Mouse (Mus musculus) neural tube, embryonic 12.5 days (tissue): Measurements from ENCODE around the gene H2-Ob. TPM values are rescaled to one million over a fixed set of nuclear protein-coding genes. Genes with fewer than 3 reads are reported as not detected.

Experiments used
- ATAC-seq: fragments of 200-750 bp; cut with Nextera tagmentation; 2 replicates; pipeline ENCODE4 v1.8.0; 2017; ENCODE audit warnings: low read depth, mild to moderate bottlenecking, moderate TSS enrichment, moderate library complexity; ENCODE audit not compliant: low FRiP score
- H3K27ac ChIP-seq: fragments of 300-500 bp; sonication (generic); 2 replicates; pipeline ENCODE4 v1.5.1; 2016
- H3K27me3 ChIP-seq: fragments of 300-500 bp; sonication (generic); replicated peaks from 2 replicates; pipeline ENCODE4 v1.6.1; 2016; ENCODE audit warnings: mild to moderate bottlenecking
- H3K36me3 ChIP-seq: fragments of 300-500 bp; sonication (generic); 2 replicates; pipeline ENCODE4 v1.6.1; 2016; ENCODE audit warnings: mild to moderate bottlenecking
- H3K4me1 ChIP-seq: fragments of 300-500 bp; sonication (generic); 2 replicates; pipeline ENCODE4 v1.6.1; 2016
- H3K4me2 ChIP-seq: fragments of 300-500 bp; sonication (generic); replicated peaks from 2 replicates; pipeline ENCODE4 v1.6.1; 2016; ENCODE audit warnings: mild to moderate bottlenecking
- H3K4me3 ChIP-seq: fragments of 300-500 bp; sonication (generic); 2 replicates; pipeline ENCODE4 v1.5.1; 2016
- H3K9ac ChIP-seq: fragments of 300-500 bp; sonication (generic); 2 replicates; pipeline ENCODE4 v1.6.1; 2016; ENCODE audit warnings: mild to moderate bottlenecking
- H3K9me3 ChIP-seq: fragments of 300-500 bp; sonication (generic); 2 replicates; pipeline ENCODE4 v1.6.1; 2016; ENCODE audit warnings: mild to moderate bottlenecking
- WGBS: fragments of 180-500 bp; shearing (Covaris S2); methylation state at CpG from one replicate; pipeline ENCODE4 v1.1.7; 2016; 5-methylcytosine and 5-hydroxymethylcytosine counted together
- polyA plus RNA-seq: library from polyadenylated mRNA; unstranded; fragments of >200 nt; fragmentation: Nextera tagmentation; extraction: Ambion mirVana; gene quantifications from 2 replicates; pipeline ENCODE4 v1.2.1, GENCODE M21; 2016

The H2-Ob gene
- polyA plus RNA-seq = not detected in 2 replicates

DNA sequence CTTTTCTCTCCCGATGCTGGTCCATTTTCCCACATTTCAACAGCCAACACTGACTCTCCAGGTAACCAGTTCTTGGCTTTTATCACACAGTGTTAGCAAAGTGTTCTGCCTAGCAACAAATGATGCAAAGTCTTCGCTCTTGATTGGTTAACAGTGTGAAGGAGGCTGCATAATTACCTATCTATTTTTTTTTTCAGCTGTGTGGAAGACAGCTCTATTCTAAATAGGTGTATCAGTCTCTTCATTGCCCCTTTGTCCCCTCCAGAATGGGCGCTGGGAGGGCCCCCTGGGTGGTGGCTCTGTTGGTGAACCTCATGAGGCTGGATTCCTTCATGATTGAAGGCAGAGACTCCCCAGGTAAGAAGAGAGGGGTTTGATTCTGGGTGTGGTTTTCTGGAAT lies at the start of gene H2-Ob:
TSS of gene H2-Ob (plus strand) at position 198 of the 400 bp plus-strand sequence.
- no peak for ATAC-seq
- Histone ChIP-seq H3K4me2 (no peak within 1 kb of the TSS), H3K4me3 (no peak within 1 kb of the TSS), H3K27me3 (no peaks in the 10 kb centered on the region), H3K36me3 (no peaks in the 10 kb centered on the region), H3K9ac (no peak within 1 kb of the TSS), H3K27ac (no peak within 1 kb of the TSS), H3K4me1 (no peaks in the 10 kb centered on the region), H3K9me3 (no peaks in the 10 kb centered on the region)
- 57% methylated on average over 3 of the region's 3 CpGs for WGBS

DNA sequence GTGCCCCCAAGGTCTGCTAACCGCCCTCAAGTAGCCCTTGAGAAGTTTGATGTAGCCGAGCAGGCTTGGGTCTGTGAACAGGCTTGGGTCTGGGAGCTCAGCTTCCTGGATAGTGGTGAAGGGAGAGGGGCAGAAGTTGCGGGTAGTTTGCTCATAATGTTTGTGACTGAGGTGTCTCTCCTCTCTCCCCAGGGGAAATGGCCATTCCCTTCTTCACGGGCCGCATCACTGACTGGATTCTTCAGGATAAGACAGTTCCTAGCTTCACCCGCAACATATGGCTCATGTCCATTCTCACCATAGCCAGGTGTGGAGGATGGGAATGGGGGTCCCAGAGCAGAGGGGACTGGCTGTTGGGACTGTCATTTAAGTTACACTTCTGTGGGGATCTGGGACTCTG lies 49.7 kb upstream of the H2-Ob start:
- H3K36me3 ChIP-seq = no peaks in the 10 kb centered on the region
- ATAC-seq = no peak
- no peak overlapping the region for H3K9ac ChIP-seq
- H3K4me2 ChIP-seq = no peak overlapping the region
- no peak overlapping the region for H3K4me3 ChIP-seq
- peaks cover 80% of the 10 kb centered on the region for H3K27me3 ChIP-seq
- H3K9me3 ChIP-seq = no peaks in the 10 kb centered on the region
- H3K4me1 ChIP-seq = peaks cover 15% of the 10 kb centered on the region
- WGBS = 71% methylated on average over 6 of the region's 6 CpGs
- H3K27ac ChIP-seq = no peak overlapping the region

DNA sequence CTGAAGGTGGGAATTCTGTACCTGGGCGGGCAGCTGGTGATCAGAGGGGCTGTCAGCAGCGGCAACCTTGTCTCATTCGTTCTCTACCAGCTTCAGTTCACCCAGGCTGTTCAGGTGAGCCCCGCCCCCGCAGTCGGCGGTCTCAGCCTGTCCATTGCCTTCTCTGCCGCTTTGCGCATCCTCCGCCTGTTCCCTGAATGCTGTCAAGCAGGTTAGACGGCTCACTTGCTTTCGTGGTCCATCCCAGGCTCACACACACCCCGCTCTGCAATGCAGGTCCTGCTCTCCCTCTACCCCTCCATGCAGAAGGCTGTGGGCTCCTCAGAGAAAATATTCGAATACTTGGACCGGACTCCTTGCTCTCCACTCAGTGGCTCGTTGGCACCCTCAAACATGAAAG lies 45.9 kb upstream of the H2-Ob start:
- H3K36me3 ChIP-seq = no peaks in the 10 kb centered on the region
- no peak overlapping the region for H3K4me3 ChIP-seq
- peaks cover 9% of the 10 kb centered on the region for H3K4me1 ChIP-seq
- no peak overlapping the region for H3K27ac ChIP-seq
- ATAC-seq = no peak
- H3K9ac ChIP-seq = no peak overlapping the region
- H3K9me3 ChIP-seq = no peaks in the 10 kb centered on the region
- H3K27me3 ChIP-seq = peaks cover 88% of the 10 kb centered on the region
- no peak overlapping the region for H3K4me2 ChIP-seq
- WGBS = 22% methylated on average over 16 of the region's 16 CpGs

DNA sequence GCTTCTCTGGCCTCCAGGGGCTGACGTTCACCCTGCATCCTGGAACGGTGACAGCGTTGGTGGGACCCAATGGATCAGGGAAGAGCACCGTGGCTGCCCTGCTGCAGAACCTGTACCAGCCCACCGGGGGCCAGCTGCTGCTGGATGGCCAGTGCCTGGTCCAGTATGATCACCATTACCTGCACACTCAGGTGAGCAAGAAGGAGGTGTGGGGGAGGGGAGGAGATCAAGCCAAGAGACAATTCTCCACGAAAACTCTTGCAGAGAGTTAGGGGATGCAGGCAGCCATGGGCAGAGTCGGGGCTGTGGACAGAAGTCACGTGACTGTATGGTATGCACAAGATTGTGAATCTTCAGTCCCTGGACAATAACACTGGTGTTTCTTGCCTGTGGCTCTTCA lies 45.2 kb upstream of the H2-Ob start:
- peaks cover 10% of the 10 kb centered on the region for H3K4me1 ChIP-seq
- H3K9me3 ChIP-seq = no peaks in the 10 kb centered on the region
- H3K4me3 ChIP-seq = no peak overlapping the region
- no peak overlapping the region for H3K4me2 ChIP-seq
- H3K27me3 ChIP-seq = peaks cover 88% of the 10 kb centered on the region
- no peak overlapping the region for H3K9ac ChIP-seq
- ATAC-seq = no peak
- no peaks in the 10 kb centered on the region for H3K36me3 ChIP-seq
- 49% methylated on average over 8 of the region's 8 CpGs for WGBS
- no peak overlapping the region for H3K27ac ChIP-seq

DNA sequence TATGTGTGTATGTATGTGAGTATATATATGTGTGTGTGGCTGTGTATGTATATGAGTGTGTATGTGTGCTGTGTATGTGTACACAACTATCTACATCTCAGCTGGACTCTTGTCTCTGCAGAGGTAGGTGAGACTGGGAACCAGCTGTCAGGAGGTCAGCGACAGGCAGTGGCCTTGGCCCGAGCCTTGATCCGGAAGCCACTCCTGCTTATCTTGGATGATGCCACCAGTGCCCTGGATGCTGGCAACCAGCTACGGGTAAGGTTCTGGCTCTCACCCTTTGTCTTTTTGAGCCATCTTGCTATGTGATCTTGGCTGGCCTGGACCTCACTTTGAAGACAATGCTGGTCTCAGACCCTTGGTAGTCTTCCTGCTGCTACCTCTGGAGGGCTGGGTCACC lies 44.0 kb upstream of the H2-Ob start:
- no peak overlapping the region for H3K27ac ChIP-seq
- no peak overlapping the region for H3K4me3 ChIP-seq
- peaks cover 90% of the 10 kb centered on the region for H3K27me3 ChIP-seq
- H3K36me3 ChIP-seq = no peaks in the 10 kb centered on the region
- H3K9ac ChIP-seq = no peak overlapping the region
- no peaks in the 10 kb centered on the region for H3K9me3 ChIP-seq
- no peak overlapping the region for H3K4me2 ChIP-seq
- peaks cover 10% of the 10 kb centered on the region for H3K4me1 ChIP-seq
- ATAC-seq = no peak
- 89% methylated on average over 4 of the region's 4 CpGs for WGBS

DNA sequence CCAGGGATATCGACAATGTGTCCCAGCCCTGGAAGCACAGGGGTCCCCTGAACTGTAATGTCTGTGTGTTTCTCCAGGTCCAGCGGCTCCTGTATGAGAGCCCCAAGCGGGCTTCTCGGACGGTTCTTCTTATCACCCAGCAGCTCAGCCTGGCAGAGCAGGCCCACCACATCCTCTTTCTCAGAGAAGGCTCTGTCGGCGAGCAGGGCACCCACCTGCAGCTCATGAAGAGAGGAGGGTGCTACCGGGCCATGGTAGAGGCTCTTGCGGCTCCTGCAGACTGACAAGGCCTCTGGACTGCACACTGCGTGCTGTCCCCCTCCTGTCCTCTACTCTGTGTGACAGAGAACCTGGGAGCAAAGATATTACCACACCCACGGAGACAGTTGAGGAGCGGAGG lies 42.2 kb upstream of the H2-Ob start:
- H3K9ac ChIP-seq = no peak overlapping the region
- no peak for ATAC-seq
- H3K27ac ChIP-seq = no peak overlapping the region
- H3K27me3 ChIP-seq = peaks cover 84% of the 10 kb centered on the region
- H3K36me3 ChIP-seq = no peaks in the 10 kb centered on the region
- H3K4me1 ChIP-seq = peaks cover 10% of the 10 kb centered on the region
- H3K4me3 ChIP-seq = no peak overlapping the region
- WGBS = 26% methylated on average over 12 of the region's 12 CpGs
- no peak overlapping the region for H3K4me2 ChIP-seq
- H3K9me3 ChIP-seq = no peaks in the 10 kb centered on the region

DNA sequence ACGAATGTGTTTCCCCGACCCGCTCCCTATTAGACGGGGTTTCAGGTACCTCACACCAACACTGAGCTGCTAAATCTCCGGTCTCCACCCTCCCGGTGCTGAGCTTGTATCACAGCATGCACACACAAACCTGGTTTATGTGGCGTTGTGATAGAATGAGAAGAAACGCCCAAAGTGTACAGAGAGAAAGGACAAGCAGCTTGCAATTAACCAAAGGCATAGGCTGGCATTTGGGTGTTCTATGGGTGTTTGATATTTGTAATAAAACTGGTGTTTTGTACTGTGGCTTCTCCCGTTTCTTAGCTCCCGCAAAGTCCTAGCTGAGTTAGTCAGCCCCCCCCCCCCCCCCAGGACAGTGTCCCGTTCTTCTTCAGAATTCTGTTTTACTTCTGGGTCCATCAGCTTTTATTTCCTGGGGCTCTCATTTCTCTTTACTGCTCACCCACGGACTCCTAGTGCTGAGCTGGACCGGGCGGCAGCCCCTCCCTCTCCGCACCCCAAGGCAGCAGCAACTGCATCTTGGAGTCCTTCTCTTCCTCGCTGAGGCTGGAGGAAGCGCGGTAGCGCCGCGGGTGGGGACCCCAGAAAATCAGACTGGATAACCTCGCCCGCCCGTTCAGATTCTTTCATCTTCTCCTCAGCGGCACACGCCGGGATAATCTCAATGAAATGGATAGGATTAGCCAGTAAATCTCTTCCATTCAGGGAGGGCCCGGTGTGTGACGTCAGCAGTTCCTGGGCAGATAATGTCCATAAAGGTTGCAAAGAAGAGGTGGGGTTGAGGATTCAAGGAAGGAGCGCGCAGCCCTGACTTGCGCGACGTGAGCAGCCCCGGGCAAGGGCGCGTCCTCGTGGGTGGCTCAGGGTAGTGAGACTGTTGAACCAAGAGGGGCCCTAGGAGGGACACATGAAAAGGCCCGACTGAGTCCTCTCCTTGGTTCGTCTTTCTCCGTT lies 41.5 kb upstream of the H2-Ob start, which contains the start of gene Psmb8:
TSS of gene Psmb8 (plus strand) at position 781 of the 954 bp plus-strand sequence.
- Histone ChIP-seq H3K9ac (no peak within 1 kb of the TSS; the same call in 1 of the 2 replicates), H3K4me3 (peak within 1 kb of the TSS; percentile 27), H3K27ac (no peak within 1 kb of the TSS), H3K9me3 (no peaks in the 10 kb centered on the region), H3K27me3 (peaks cover 80% of the 10 kb centered on the region), H3K36me3 (no peaks in the 10 kb centered on the region), H3K4me2 (peak within 1 kb of the TSS; percentile 57), H3K4me1 (peaks cover 10% of the 10 kb centered on the region)
- ATAC-seq = peak; percentile 81
- WGBS = 5% methylated on average over 41 of the region's 41 CpGs

DNA sequence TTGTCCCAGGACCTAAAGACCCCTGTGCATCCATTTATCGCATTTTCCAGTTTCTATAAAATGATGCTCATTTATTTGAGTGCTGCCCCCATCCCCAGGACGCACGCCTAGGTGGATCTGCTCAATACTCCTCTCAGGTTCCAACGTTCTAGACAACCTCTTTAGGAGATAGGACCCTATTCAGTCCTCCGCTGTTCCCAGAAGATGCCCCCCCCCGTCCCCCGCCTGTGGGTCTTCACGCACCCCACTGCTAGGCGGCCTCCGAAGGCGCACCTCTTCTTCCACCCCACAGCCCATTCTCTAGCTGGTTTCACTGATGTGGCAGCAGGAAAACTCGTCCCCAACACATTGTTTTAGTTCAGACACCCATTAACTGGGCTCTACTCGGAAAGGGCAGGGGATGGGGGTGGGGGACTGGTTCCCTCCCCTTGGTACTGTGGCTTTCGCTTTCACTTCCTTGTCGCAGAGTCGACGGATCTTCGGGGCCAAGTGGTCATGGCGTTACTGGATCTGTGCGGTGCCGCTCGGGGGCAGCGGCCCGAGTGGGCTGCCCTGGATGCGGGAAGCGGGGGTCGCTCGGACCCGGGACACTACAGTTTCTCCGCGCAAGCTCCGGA lies 40.7 kb upstream of the H2-Ob start:
- peaks cover 74% of the 10 kb centered on the region for H3K27me3 ChIP-seq
- peak overlapping the region; percentile 57 for H3K4me2 ChIP-seq
- no peak overlapping the region for H3K27ac ChIP-seq
- no peaks in the 10 kb centered on the region for H3K36me3 ChIP-seq
- H3K4me1 ChIP-seq = peaks cover 10% of the 10 kb centered on the region
- H3K9me3 ChIP-seq = no peaks in the 10 kb centered on the region
- no peak for ATAC-seq
- H3K4me3 ChIP-seq = peak overlapping the region; percentile 27
- H3K9ac ChIP-seq = no peak overlapping the region
- 1% methylated on average over 32 of the region's 32 CpGs for WGBS

DNA sequence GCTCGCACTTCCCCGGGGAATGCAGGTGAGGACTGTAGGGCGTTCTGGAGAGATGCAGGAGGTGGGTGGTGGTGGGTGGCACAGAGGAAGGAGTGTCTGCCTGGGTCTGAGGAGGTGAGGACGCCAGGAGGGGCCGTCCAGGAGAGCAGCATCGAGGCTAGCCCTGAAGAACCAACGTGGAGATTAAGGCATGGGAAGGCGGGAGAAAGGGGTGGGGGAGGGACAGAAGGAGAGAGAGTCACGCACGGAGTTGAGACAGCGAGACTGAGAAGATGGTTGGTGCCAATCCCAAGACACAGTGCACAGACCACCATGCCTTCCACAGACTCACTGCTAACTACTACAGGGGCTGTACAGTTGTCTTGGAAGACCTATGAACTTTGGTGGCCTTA lies 40.2 kb upstream of the H2-Ob start:
- Histone ChIP-seq H3K9ac (no peak overlapping the region), H3K27me3 (peaks cover 72% of the 10 kb centered on the region), H3K4me2 (peak overlapping the region; percentile 57), H3K27ac (no peak overlapping the region), H3K36me3 (no peaks in the 10 kb centered on the region), H3K4me3 (peak overlapping the region; percentile 27), H3K9me3 (no peaks in the 10 kb centered on the region), H3K4me1 (peaks cover 10% of the 10 kb centered on the region)
- no peak for ATAC-seq
- 10% methylated on average over 11 of the region's 11 CpGs for WGBS

DNA sequence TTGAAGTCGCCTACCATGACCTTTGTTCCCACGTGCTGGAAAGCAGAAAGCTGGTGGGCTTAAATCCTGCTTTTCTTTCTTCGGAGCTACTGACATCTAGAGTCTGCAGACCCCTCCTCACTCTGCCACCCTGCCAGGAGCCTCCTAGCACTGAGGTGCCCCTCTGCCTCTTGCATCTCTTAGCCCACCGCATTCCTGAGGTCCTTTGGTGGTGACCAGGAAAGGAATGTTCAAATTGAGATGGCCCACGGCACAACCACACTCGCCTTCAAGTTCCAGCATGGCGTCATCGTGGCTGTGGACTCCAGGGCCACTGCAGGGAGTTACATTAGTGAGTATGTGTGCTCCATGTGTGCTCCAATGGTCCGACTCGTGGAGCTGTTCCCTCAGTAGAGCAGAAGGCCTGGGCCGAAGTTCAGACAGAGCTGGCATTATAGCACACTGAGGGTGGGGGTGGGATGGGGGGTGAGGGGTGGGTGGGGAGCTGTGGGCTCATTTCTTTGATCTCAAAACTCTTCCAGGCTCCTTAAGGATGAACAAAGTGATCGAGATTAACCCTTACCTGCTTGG lies 39.6 kb upstream of the H2-Ob start:
- WGBS = 68% methylated on average over 12 of the region's 12 CpGs
- no peak overlapping the region for H3K4me2 ChIP-seq
- ATAC-seq = no peak
- peaks cover 10% of the 10 kb centered on the region for H3K4me1 ChIP-seq
- no peak overlapping the region for H3K27ac ChIP-seq
- H3K36me3 ChIP-seq = no peaks in the 10 kb centered on the region
- no peak overlapping the region for H3K9ac ChIP-seq
- H3K9me3 ChIP-seq = no peaks in the 10 kb centered on the region
- H3K4me3 ChIP-seq = no peak overlapping the region
- H3K27me3 ChIP-seq = peaks cover 71% of the 10 kb centered on the region

DNA sequence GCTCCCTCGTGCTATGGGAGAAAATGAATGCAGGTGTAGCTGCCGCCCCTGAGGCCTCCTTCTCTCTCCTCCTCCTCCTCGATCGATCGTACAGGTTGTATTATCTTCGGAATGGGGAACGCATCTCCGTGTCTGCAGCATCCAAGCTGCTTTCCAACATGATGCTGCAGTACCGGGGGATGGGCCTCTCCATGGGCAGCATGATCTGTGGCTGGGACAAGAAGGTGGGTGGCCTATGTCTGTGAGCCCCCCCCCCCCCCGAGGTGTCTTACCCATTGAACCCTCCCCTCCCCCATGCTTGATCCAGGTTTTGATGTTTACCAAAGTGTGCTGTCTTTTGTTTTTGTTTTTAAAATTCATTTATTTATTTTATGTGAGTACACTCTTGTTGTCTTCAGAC lies 38.7 kb upstream of the H2-Ob start:
- H3K4me1 ChIP-seq = peaks cover 16% of the 10 kb centered on the region
- WGBS = 88% methylated on average over 10 of the region's 10 CpGs
- no peak overlapping the region for H3K4me3 ChIP-seq
- peaks cover 67% of the 10 kb centered on the region for H3K27me3 ChIP-seq
- no peak overlapping the region for H3K4me2 ChIP-seq
- no peak for ATAC-seq
- no peaks in the 10 kb centered on the region for H3K36me3 ChIP-seq
- H3K9ac ChIP-seq = no peak overlapping the region
- H3K27ac ChIP-seq = no peak overlapping the region
- no peaks in the 10 kb centered on the region for H3K9me3 ChIP-seq

DNA sequence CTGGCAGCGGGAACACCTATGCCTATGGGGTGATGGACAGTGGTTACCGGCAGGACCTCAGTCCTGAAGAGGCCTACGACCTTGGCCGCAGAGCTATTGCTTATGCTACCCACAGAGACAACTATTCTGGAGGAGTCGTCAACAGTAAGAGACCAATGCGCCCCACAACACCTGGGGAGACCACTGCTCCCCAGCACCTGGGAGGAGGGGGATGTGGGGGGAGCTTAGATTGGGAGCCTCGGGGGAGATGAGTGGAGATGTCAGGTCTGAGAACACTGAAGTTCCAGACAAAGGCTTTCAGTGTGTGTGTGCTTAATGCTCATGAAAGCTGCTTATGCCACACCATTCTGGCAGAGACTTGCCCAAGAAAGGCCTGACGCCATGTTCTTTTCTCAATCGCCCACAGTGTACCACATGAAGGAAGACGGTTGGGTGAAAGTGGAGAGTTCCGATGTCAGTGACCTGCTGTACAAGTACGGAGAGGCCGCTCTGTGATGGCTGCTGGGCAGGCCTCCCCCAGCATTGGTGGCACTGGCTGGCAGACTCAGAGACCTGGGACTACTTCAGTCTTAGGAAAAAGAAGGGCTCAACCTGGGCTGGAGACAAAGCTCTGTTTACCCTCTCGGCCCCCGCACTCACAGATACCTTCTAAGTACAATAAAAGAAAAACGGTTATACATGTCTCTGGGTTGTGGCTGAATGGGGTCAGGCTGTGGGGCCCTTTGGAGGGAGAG lies 37.8 kb upstream of the H2-Ob start:
- WGBS = 86% methylated on average over 16 of the region's 16 CpGs
- H3K4me1 ChIP-seq = peaks cover 20% of the 10 kb centered on the region
- H3K9ac ChIP-seq = no peak overlapping the region
- peaks cover 68% of the 10 kb centered on the region for H3K27me3 ChIP-seq
- no peak overlapping the region for H3K27ac ChIP-seq
- no peaks in the 10 kb centered on the region for H3K9me3 ChIP-seq
- no peak for ATAC-seq
- H3K36me3 ChIP-seq = no peaks in the 10 kb centered on the region
- no peak overlapping the region for H3K4me2 ChIP-seq
- no peak overlapping the region for H3K4me3 ChIP-seq
